Mouse (Mus musculus) inflammation-experienced regulatory T-cells (primary cell): ENCODE measurements around the gene Slu7. TPM values are rescaled to one million over a fixed set of nuclear protein-coding genes. Genes with fewer than 3 reads are reported as not detected.

Experiments
- polyA plus RNA-seq, 2 experiments: library from polyadenylated mRNA; unstranded; fragments of 100-300 nt; shearing (Covaris generic); gene quantifications; one replicate each; pipeline ENCODE4 v1.2.1; 2017

Slu7 gene
- 10 to 100 TPM; 83.1 to 89.6 TPM for polyA plus RNA-seq

GRCm38 (mm10) chr11:43433254-43434023 is at the start of gene Slu7:
TSS of gene Slu7 (plus strand) at chr11:43433744.

DNA sequence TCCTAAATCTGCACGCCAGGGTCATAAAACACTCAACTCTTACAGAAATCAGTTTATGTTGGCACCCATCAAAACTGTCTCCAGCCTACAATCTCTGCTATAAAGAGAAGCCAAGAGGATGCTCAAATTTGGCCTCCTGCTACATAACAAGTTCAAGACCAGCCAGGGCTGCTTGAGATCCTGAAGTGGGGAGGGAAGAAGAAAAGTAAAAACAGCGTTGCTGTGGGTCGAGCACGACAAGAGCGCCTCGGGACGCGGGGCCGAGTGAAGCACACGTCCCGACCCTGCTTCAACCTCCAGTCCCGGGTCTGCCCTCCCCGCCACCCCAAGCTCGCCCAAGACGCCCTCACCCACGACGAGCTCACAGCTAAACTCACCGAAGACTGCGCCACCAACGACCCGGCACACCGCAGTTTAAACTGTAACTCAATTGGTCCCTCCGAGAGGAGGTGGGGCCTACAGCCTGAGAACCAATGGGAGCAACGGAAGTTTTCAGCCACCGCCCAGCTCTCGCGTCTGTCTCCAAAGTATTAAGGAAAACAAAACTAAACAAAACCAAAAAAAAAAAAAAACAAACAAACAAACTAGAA is 7.6 kb upstream of the Slu7 start, which contains the start of gene Pttg1:
Pttg1 (minus strand) TSS at position 428 of the 590 bp plus-strand sequence.

GRCm38 (mm10) chr11:43474225-43474774 is 40.8 kb downstream of the Slu7 start, which contains the start of gene C1qtnf2:
TSS of gene C1qtnf2 (plus strand) at chr11:43474276.

Other genes with a start within 250 kb of the Slu7 start
- 100 to 1,000 TPM; 156 to 183 TPM for gene Pttg1, start 7.5 kb upstream of the Slu7 start, polyA plus RNA-seq
- gene C1qtnf2, start 40.5 kb downstream of the Slu7 start, polyA plus RNA-seq: not detected
- under 1 TPM; 0.27 to 0.86 TPM for gene Ccnjl, start 95.0 kb downstream of the Slu7 start, polyA plus RNA-seq
- gene 4933415A04Rik, start 153.3 kb downstream of the Slu7 start, polyA plus RNA-seq: under 1 TPM in 1 of 2 experiments, not detected in 1; 0.07 TPM
- under 1 TPM in 1 of 2 experiments, not detected in 1; 0.84 TPM for gene Fabp6, start 167.8 kb downstream of the Slu7 start, polyA plus RNA-seq
- gene Pwwp2a, start 248.3 kb downstream of the Slu7 start, polyA plus RNA-seq: 10 to 100 TPM; 71.7 to 76.8 TPM